Mouse (Mus musculus): ENCODE measurements around the gene Chid1.

Chid1 gene

GRCm38 (mm10) chr7:141539556-141540311 lies at the start of gene Chid1:
Gene Chid1, minus strand, starts transcription at chr7:141539857.
- peak; percentile 93 for ATAC-seq (ENCODE audit: low TSS enrichment)

DNA sequence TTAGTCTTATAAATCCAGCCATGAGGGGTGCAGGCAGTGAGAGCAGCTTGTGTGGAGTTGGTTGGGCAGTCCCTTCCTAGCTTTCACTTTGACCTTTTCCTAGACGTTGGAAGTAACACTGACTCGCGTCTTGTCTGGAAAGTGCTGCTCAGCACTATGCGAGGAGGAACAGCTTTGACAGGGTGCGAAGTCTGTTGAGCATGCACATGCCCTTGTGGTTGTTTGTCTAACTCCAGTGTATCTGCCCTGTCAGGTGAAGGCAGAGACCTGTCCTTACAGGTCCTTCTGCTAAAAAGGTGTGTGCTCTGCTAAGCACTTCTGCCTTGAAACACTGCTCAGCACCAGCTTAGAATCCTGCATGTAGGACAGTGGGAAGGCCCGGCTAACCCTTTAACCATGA lies 49.2 kb upstream of the Chid1 start:
- no peak for ATAC-seq (ENCODE audit: low TSS enrichment)

DNA sequence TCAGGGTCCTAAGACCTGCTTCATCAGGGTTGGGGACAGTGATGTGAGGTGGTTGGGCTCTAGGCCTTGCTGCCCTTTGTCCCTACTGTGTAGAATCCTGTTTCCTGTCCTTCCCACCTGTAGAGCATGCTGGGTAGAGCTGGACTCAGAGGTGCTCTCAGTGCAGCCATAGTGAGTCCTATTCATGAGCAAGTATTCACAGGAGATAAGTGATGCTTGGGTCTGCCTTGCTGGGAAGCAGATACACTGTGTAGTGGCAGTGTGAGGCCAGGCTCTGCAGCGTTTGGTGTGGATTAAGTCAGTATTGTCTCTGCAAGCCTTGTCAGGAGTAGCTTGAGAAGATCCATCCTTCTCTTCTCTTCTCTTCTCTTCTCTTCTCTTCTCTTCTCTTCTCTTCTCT lies 46.2 kb upstream of the Chid1 start:
- ATAC-seq (ENCODE audit: low TSS enrichment), result no peak

- ATAC-seq (ENCODE audit: low TSS enrichment), result no peak
Measured at GRCm38 (mm10) chr7:141585288-141585687, 45.6 kb upstream of the Chid1 start.

DNA sequence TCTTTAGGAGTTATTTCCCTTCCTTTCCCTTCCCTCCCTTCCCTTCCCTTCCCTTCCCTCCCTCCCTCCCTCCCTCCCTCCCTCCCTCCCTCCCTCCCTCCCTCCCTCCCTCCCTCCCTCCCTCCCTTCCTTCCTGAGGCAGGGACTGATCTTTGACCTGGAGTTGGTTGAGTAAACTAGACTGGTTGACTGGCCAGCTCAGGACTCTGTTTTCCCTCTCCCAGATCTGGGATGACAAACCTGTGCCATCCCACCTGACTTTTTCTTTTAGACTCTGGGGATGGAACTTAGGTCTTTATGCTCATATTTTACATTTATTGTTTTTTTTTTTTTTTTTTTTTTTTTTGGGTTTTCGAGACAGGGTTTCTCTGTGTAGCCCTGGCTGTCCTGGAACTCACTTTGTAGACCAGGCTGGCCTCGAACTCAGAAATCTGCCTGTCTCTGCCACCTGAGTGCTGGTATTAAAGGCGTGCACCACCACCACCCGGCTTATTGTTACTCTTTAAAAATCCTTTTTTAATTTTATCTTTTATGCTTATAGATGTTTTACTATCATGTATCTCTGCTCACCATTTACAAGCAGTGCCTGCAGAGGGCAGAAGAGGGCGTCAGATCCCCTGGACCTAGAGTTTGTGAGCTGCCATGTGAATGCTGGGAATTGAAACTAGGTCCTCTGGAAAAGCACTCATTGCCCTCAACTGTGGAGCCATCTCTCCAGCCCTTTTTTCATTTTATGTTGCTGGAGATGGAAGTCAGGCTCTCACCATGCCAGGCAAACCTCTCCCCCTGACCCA lies 44.6 kb upstream of the Chid1 start:
- no peak for ATAC-seq (ENCODE audit: low TSS enrichment)

GRCm38 (mm10) chr7:141581323-141581722 lies 41.7 kb upstream of the Chid1 start:
- ATAC-seq (ENCODE audit: low TSS enrichment), result no peak

DNA sequence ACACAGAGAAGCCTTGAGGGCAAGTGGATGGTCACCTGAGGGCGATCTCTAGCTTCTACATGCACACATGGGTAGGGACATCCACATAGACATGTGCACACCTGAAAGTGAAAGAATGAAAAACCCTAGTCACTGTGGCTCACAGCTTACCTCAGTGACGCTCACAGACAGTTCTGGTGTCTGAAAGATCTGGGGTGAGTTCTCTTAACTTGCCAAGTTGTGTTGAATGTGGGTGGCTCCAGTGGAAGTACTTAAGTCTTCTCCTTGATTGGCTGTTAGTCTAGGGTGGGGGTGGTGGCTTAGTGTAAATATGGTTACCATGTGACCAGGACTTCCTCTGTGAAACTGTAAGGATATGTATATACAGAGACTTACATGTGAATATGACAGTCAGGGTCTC lies 39.3 kb upstream of the Chid1 start:
- ATAC-seq (ENCODE audit: low TSS enrichment), result no peak

- no peak for ATAC-seq (ENCODE audit: low TSS enrichment)
Measured at GRCm38 (mm10) chr7:141578511-141578910, 38.9 kb upstream of the Chid1 start.

DNA sequence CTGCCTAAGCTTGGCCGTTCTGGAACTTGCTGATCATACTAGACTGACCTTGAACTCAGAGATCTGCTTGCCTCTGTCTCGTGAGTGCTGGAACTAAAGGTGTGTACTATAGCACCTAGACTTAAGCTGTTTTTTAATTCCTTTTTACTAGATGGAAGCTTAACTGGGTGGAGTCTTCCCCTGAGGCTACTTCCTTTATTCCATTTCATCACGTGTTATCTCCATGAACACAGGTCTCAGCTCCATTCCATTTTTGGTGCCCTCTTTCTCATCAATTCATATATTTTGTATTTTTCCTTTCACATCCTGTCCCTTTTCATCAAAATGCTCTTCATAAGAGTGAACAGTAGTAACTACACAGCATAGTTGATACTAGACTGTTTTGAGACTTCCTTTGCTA lies 38.1 kb upstream of the Chid1 start:
- no peak for ATAC-seq (ENCODE audit: low TSS enrichment)

DNA sequence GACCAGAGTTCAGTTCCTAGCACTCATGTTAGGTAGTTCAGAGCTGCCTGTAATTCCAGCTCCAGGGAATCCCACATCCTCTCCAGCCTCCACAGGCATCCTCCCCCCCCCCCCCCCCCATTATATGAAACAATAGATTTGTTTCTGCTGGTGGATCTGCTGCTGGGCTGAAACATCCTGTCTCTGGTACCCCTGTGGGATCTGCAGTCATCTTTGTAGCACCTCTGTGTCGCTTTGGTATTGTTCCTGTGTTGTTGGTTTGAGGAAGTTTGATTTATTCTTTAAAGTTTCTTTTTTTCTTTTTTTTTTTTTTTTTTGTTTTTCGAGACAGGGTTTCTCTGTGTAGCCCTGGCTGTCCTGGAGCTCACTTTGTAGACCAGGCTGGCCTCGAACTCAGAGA lies 35.8 kb upstream of the Chid1 start:
- ATAC-seq (ENCODE audit: low TSS enrichment), result no peak

- ATAC-seq (ENCODE audit: low TSS enrichment), result no peak
Measured at GRCm38 (mm10) chr7:141574041-141574440, 34.4 kb upstream of the Chid1 start.

GRCm38 (mm10) chr7:141570625-141571295 lies 31.1 kb upstream of the Chid1 start:
- ATAC-seq (ENCODE audit: low TSS enrichment), result no peak

- no peak for ATAC-seq (ENCODE audit: low TSS enrichment)
Measured at GRCm38 (mm10) chr7:141569916-141570315, 30.3 kb upstream of the Chid1 start.

DNA sequence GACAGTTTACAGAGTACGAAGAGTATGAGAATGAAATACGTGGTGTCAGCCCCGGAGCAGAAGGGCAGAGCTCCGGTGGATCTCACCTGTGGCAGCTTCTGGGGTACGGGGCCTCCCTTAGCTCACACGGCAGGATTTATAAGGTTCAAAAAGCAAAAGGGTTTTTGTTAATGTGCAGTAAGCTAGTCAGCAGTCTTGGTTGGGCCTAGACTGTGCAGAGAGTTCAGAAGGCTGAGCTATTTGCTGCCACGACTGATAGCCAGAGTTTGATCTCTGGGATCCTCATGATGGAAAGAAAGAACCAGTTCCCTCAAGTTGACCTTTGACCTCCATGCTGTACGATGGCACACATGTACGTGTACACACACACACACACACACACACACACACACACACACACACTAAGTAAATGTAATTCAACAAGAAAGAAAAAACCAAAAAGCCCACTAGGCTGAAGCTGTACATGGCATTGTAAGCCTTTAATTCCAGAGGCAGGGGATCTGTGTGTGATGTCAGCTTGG lies 29.7 kb upstream of the Chid1 start:
- no peak for ATAC-seq (ENCODE audit: low TSS enrichment)

DNA sequence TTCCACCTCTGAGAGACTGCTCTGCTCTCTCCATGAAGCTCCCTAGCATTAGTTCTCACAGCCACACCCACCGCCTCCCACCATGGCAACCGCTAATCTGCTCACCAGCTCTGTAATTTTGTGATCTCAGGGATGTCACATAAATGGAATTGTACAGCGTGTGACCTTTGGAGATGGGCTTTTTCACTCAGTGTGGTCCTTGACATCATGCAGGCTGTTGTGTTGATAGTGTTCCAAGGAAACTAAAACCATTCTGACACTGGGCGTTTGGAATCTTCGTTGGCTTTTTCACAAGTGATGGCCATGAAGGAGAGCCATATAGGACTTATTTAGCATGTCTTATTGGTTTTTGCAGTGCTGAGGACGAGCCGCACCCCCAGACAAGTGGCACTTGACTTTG lies 26.9 kb upstream of the Chid1 start:
- no peak for ATAC-seq (ENCODE audit: low TSS enrichment)

DNA sequence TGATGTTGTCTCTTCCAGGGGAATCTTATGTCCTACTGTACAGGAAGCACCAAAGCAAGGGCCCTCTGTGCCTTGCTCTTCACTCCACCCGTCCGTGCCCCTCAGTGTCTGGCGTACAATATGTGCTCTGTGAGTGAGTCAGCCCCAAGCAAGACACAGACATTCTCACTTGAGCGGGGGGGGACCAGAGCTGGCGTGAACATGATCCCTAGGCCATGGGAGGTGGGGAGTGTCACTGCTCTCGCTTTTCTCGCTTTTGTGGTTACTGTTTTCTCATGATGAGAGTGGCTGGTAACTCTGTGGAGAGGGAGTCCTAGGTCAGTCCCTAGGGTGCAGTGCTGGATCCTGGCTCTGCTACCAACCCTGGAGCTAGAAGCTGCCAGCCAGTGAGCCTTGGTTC lies 24.9 kb upstream of the Chid1 start:
- no peak for ATAC-seq (ENCODE audit: low TSS enrichment)

DNA sequence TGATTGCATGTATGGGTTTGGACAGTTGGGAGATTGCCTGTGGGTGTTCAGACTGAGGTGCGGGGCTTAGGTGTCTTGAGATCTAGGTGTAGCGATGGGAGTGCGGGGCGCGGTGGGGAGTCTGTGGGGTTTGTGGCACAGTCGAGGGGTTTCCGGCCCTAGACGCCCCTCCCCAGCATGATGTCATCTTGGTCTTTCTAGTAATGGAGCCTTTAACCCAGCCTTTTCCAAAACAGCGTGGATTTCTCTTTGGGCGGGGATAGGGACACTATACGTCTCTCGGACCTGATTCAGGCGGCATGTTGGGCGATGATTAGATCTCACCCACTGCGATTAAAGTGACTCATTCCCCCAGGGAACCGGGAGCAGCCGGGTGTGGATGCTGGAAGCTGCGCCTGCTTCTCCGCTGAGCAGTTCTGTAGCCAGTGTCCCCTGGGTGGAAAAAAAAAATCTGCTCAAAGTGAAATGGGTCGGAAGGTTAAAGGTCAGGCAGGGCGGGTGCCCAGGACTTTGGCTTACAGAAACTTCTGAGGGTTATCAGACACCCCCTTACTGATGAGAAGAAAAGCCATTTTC lies 23.3 kb upstream of the Chid1 start:
- peak; percentile 27; the same call in 1 of the 2 replicates for ATAC-seq (ENCODE audit: low TSS enrichment)

- ATAC-seq (ENCODE audit: low TSS enrichment), result no peak
Measured at GRCm38 (mm10) chr7:141562421-141562851, 22.8 kb upstream of the Chid1 start.

DNA sequence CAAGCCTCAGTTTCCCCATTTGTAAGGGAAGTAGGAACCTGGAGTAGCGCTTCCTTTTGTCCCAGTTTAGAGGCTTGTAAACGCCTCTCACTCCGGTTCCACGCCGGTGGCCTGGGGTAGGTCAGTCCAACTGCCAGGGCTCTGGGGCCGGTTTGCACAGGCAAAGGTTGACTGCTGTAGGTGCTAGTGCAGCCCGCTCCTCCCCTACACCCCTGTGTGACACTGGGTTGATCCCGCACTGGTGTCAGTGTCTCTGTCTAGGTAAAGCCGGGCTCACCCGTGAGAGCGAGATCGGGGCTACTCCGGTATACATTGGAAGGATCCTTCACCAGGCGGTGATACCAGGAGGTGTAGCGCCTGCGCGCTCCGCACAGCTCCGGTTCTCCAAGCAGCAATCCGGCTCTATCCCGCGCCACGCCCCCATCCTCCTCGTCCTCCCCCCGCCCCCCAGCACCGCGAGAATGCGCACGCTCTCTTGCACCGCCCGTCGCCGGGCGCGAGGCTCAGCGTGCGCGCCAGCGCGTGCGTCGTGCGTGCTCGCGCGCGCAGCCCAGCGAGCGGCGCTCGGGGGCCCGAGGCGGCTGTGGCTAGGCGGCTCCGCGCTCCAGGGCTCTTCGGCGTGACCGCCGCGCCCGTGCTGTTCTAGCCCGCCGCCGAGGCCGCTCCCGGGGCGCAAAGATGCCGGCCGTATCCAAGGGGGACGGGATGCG lies 22.2 kb upstream of the Chid1 start, which contains the start of gene Ap2a2:
Gene Ap2a2, plus strand, starts transcription at position 492 of the 710 bp plus-strand sequence.
- peak; percentile 87 for ATAC-seq (ENCODE audit: low TSS enrichment)

DNA sequence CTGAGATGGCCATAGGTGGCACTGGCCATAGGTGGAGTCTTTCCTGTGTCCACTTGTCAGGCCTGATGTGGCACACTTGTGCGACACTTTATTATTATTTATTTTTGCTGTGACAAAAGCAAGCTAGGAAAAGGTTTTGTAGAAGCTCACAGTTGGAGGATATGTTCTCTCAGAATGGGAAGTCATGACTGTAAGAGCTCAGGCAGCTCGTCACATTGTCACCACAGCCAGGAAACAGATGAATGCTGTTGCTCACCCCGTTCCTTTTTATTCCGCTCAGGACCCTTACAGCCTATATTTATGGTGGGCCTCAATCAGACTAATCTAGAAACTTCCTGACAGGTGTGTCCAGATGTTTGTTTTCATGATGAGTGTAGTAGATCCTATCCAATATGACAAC lies 20.8 kb upstream of the Chid1 start:
- no peak for ATAC-seq (ENCODE audit: low TSS enrichment)

- ATAC-seq (ENCODE audit: low TSS enrichment), result no peak
Measured at GRCm38 (mm10) chr7:141559726-141560325, 20.2 kb upstream of the Chid1 start.
